Mouse (Mus musculus): Measurements from ENCODE around the gene Fbxl13. TPM values are rescaled to one million over a fixed set of nuclear protein-coding genes. Genes with fewer than 3 reads are reported as not detected.

Fbxl13 gene
- 0.11 and 0.20 TPM in 2 replicates for polyA plus RNA-seq (2015; fragmentation: Nextera tagmentation; extraction: Ambion mirVana)

- Histone ChIP-seq H3K9me3 (no peaks in the 10 kb centered on the region), H3K36me3 (0 out of 2 replicates have a peak, but pooled peaks cover 4% of the 10 kb centered on the region), H3K4me2 (replicated peaks) (peak within 1 kb of the TSS; percentile 81), H3K27me3 (replicated peaks) (no peaks in the 10 kb centered on the region), H3K4me3 (replicated peaks) (peak within 1 kb of the TSS; percentile 84), H3K4me1 (replicated peaks) (peaks cover 10% of the 10 kb centered on the region), H3K27ac (peak within 1 kb of the TSS; percentile 91), H3K9ac (peak within 1 kb of the TSS; percentile 83)
- peak; percentile 96 for ATAC-seq
- under 1% methylated on average over 40 of the region's 40 CpGs for WGBS
Measured at GRCm38 (mm10) chr5:21645439-21646132, at the start of gene Fbxl13, which contains the start of gene Armc10. Fbxl13 (minus strand) TSS chr5:21645634. Armc10 (plus strand) TSS chr5:21645813.

GRCm38 (mm10) chr5:21694854-21695490 is 49.5 kb upstream of the Fbxl13 start:
- Histone ChIP-seq H3K4me2 (replicated peaks) (no peak overlapping the region), H3K4me3 (replicated peaks) (no peak overlapping the region), H3K27ac (no peak overlapping the region), H3K4me1 (replicated peaks) (no peaks in the 10 kb centered on the region), H3K9me3 (no peaks in the 10 kb centered on the region), H3K9ac (no peak overlapping the region), H3K36me3 (no peaks in the 10 kb centered on the region), H3K27me3 (replicated peaks) (no peaks in the 10 kb centered on the region)
- 72% methylated on average over 3 of the region's 3 CpGs for WGBS
- ATAC-seq, result peak; percentile 65

GRCm38 (mm10) chr5:21693372-21693870 is 48.0 kb upstream of the Fbxl13 start:
- no peak overlapping the region for H3K27ac ChIP-seq
- H3K4me3 ChIP-seq (replicated peaks), result no peak overlapping the region
- no peak overlapping the region for H3K9ac ChIP-seq
- no peaks in the 10 kb centered on the region for H3K9me3 ChIP-seq
- 0 out of 2 replicates have a peak, but pooled peaks have one; percentile 40 for ATAC-seq
- no peaks in the 10 kb centered on the region for H3K36me3 ChIP-seq
- 42% methylated on average over 3 of the region's 3 CpGs for WGBS
- no peak overlapping the region for H3K4me2 ChIP-seq (replicated peaks)
- H3K4me1 ChIP-seq (replicated peaks), result no peaks in the 10 kb centered on the region
- H3K27me3 ChIP-seq (replicated peaks), result no peaks in the 10 kb centered on the region

GRCm38 (mm10) chr5:21692230-21692629 is 46.8 kb upstream of the Fbxl13 start:
- no peak overlapping the region for H3K4me2 ChIP-seq (replicated peaks)
- no peak overlapping the region for H3K9ac ChIP-seq
- no peaks in the 10 kb centered on the region for H3K36me3 ChIP-seq
- no peaks in the 10 kb centered on the region for H3K4me1 ChIP-seq (replicated peaks)
- H3K9me3 ChIP-seq, result no peaks in the 10 kb centered on the region
- no peaks in the 10 kb centered on the region for H3K27me3 ChIP-seq (replicated peaks)
- no peak overlapping the region for H3K27ac ChIP-seq
- no peak overlapping the region for H3K4me3 ChIP-seq (replicated peaks)
- WGBS, result 86% methylated on average over 5 of the region's 5 CpGs
- ATAC-seq, result no peak

- Histone ChIP-seq H3K4me2 (replicated peaks) (no peak overlapping the region), H3K36me3 (no peaks in the 10 kb centered on the region), H3K4me1 (replicated peaks) (no peaks in the 10 kb centered on the region), H3K9ac (no peak overlapping the region), H3K27ac (no peak overlapping the region), H3K9me3 (no peaks in the 10 kb centered on the region), H3K27me3 (replicated peaks) (no peaks in the 10 kb centered on the region), H3K4me3 (replicated peaks) (no peak overlapping the region)
- ATAC-seq, result no peak
- 57% methylated on average over 4 of the region's 4 CpGs for WGBS
Measured at GRCm38 (mm10) chr5:21687042-21687441, 41.6 kb upstream of the Fbxl13 start.

- Histone ChIP-seq H3K4me3 (replicated peaks) (no peak overlapping the region), H3K27ac (no peak overlapping the region), H3K4me1 (replicated peaks) (no peaks in the 10 kb centered on the region), H3K9ac (no peak overlapping the region), H3K9me3 (no peaks in the 10 kb centered on the region), H3K27me3 (replicated peaks) (no peaks in the 10 kb centered on the region), H3K36me3 (no peaks in the 10 kb centered on the region), H3K4me2 (replicated peaks) (no peak overlapping the region)
- 69% methylated on average over 10 of the region's 10 CpGs for WGBS
- ATAC-seq, result no peak
Measured at GRCm38 (mm10) chr5:21685001-21685400, 39.6 kb upstream of the Fbxl13 start.

GRCm38 (mm10) chr5:21683811-21684210 is 38.4 kb upstream of the Fbxl13 start:
- ATAC-seq, result no peak
- WGBS, result 94% methylated on average over 9 of the region's 9 CpGs
- no peak overlapping the region for H3K4me3 ChIP-seq (replicated peaks)

GRCm38 (mm10) chr5:21680940-21681339 is 35.5 kb upstream of the Fbxl13 start:
- ATAC-seq, result no peak
- Histone ChIP-seq H3K4me2 (replicated peaks) (no peak overlapping the region), H3K4me1 (replicated peaks) (no peaks in the 10 kb centered on the region), H3K27me3 (replicated peaks) (no peaks in the 10 kb centered on the region), H3K36me3 (no peaks in the 10 kb centered on the region), H3K27ac (no peak overlapping the region), H3K9me3 (no peaks in the 10 kb centered on the region), H3K4me3 (replicated peaks) (no peak overlapping the region), H3K9ac (no peak overlapping the region)
- WGBS, result 80% methylated on average over 5 of the region's 5 CpGs

More at GRCm38 (mm10) chr5:21683811-21684210, 38.4 kb upstream of the Fbxl13 start:
- Histone ChIP-seq H3K27me3 (replicated peaks) (no peaks in the 10 kb centered on the region), H3K27ac (no peak overlapping the region), H3K36me3 (no peaks in the 10 kb centered on the region), H3K4me1 (replicated peaks) (no peaks in the 10 kb centered on the region), H3K9me3 (no peaks in the 10 kb centered on the region), H3K9ac (no peak overlapping the region), H3K4me2 (replicated peaks) (no peak overlapping the region)

GRCm38 (mm10) chr5:21680029-21680428 is 34.6 kb upstream of the Fbxl13 start:
- no peak for ATAC-seq

GRCm38 (mm10) chr5:21678363-21678762 is 32.9 kb upstream of the Fbxl13 start:
- Histone ChIP-seq H3K9ac (no peak overlapping the region), H3K36me3 (no peaks in the 10 kb centered on the region), H3K4me2 (replicated peaks) (no peak overlapping the region), H3K4me1 (replicated peaks) (0 out of 2 replicates have a peak, but pooled peaks cover under 1% of the 10 kb centered on the region), H3K27me3 (replicated peaks) (no peaks in the 10 kb centered on the region), H3K9me3 (no peaks in the 10 kb centered on the region), H3K27ac (no peak overlapping the region), H3K4me3 (replicated peaks) (no peak overlapping the region)
- no peak for ATAC-seq
- WGBS, result 92% methylated on average over 9 of the region's 9 CpGs

More at GRCm38 (mm10) chr5:21680029-21680428, 34.6 kb upstream of the Fbxl13 start:
- no peak overlapping the region for H3K4me3 ChIP-seq (replicated peaks)
- no peaks in the 10 kb centered on the region for H3K27me3 ChIP-seq (replicated peaks)
- no peak overlapping the region for H3K4me2 ChIP-seq (replicated peaks)
- no peaks in the 10 kb centered on the region for H3K36me3 ChIP-seq
- no peaks in the 10 kb centered on the region for H3K9me3 ChIP-seq
- H3K9ac ChIP-seq, result no peak overlapping the region
- no peaks in the 10 kb centered on the region for H3K4me1 ChIP-seq (replicated peaks)
- 72% methylated on average over 4 of the region's 4 CpGs for WGBS
- H3K27ac ChIP-seq, result no peak overlapping the region

- Histone ChIP-seq H3K27ac (no peak overlapping the region), H3K4me1 (replicated peaks) (0 out of 2 replicates have a peak, but pooled peaks cover 3% of the 10 kb centered on the region), H3K9me3 (no peaks in the 10 kb centered on the region), H3K4me2 (replicated peaks) (no peak overlapping the region), H3K9ac (no peak overlapping the region), H3K36me3 (no peaks in the 10 kb centered on the region), H3K4me3 (replicated peaks) (no peak overlapping the region), H3K27me3 (replicated peaks) (no peaks in the 10 kb centered on the region)
- ATAC-seq, result no peak
- 93% methylated on average over 6 of the region's 6 CpGs for WGBS
Measured at GRCm38 (mm10) chr5:21677939-21678338, 32.5 kb upstream of the Fbxl13 start.

GRCm38 (mm10) chr5:21675494-21675893 is 30.1 kb upstream of the Fbxl13 start:
- no peak for ATAC-seq
- Histone ChIP-seq H3K4me3 (replicated peaks) (no peak overlapping the region), H3K4me1 (replicated peaks) (0 out of 2 replicates have a peak, but pooled peaks cover 3% of the 10 kb centered on the region), H3K27me3 (replicated peaks) (no peaks in the 10 kb centered on the region), H3K4me2 (replicated peaks) (no peak overlapping the region), H3K27ac (no peak overlapping the region), H3K36me3 (no peaks in the 10 kb centered on the region), H3K9me3 (no peaks in the 10 kb centered on the region), H3K9ac (no peak overlapping the region)
- 96% methylated on average over 23 of the region's 23 CpGs for WGBS
